Mouse (Mus musculus) kidney, embryonic 16.5 days (tissue): ENCODE results near the gene Tgm1. TPM values are rescaled to one million over a fixed set of nuclear protein-coding genes. Genes with fewer than 3 reads are reported as not detected.

Experiments
- ATAC-seq: fragments of 200-750 bp; cut with Nextera tagmentation; 2 replicates; pipeline ENCODE4 v1.8.0; 2017; ENCODE audit warnings: moderate TSS enrichment; ENCODE audit not compliant: low FRiP score, low TSS enrichment
- H3K27ac ChIP-seq: fragments of 300-500 bp; sonication (generic); 2 replicates; pipeline ENCODE4 v1.5.1; 2014; ENCODE audit warnings: low read length
- H3K27me3 ChIP-seq: fragments of 300-500 bp; sonication (generic); 2 replicates; pipeline ENCODE4 v1.6.1; 2014; ENCODE audit warnings: low read length, control low read depth, mixed read lengths; ENCODE audit not compliant: insufficient read depth
- H3K36me3 ChIP-seq: fragments of 300-500 bp; sonication (generic); 2 replicates; pipeline ENCODE4 v1.6.1; 2014; ENCODE audit warnings: low read length, control low read depth, mixed read lengths; ENCODE audit not compliant: insufficient read depth
- H3K4me1 ChIP-seq: fragments of 300-500 bp; sonication (generic); 2 replicates; pipeline ENCODE4 v1.6.1; 2014; ENCODE audit warnings: low read length, control low read depth, mixed read lengths; ENCODE audit not compliant: insufficient read depth
- H3K4me2 ChIP-seq: fragments of 300-500 bp; sonication (generic); replicated peaks from 2 replicates; pipeline ENCODE4 v1.6.1; 2014; ENCODE audit warnings: low read depth, low read length
- H3K4me3 ChIP-seq: fragments of 300-500 bp; sonication (generic); 2 replicates; pipeline ENCODE4 v1.5.1; 2014; ENCODE audit warnings: mild to moderate bottlenecking, low read length
- H3K9ac ChIP-seq: fragments of 300-500 bp; sonication (generic); replicated peaks from 2 replicates; pipeline ENCODE4 v1.6.1; 2014; ENCODE audit warnings: low read length
- H3K9me3 ChIP-seq: fragments of 300-500 bp; sonication (generic); 2 replicates; pipeline ENCODE4 v1.6.1; 2016; ENCODE audit warnings: low read length, control low read depth
- WGBS: fragments of 180-500 bp; shearing (Covaris S2); extraction: QIAGEN DNeasy Blood & Tissue Kit; methylation state at CpG from one replicate; pipeline ENCODE4 v1.1.7; 2014; 5-methylcytosine and 5-hydroxymethylcytosine counted together
- polyA plus RNA-seq: library from polyadenylated mRNA; unstranded; fragments of >200 nt; fragmentation: Nextera tagmentation; extraction: Ambion mirVana; gene quantifications from 2 replicates; pipeline ENCODE4 v1.2.1, GENCODE M21; 2015

Gene Tgm1
- polyA plus RNA-seq, 1 experiment from 2014 or later = 2.9 TPM

DNA sequence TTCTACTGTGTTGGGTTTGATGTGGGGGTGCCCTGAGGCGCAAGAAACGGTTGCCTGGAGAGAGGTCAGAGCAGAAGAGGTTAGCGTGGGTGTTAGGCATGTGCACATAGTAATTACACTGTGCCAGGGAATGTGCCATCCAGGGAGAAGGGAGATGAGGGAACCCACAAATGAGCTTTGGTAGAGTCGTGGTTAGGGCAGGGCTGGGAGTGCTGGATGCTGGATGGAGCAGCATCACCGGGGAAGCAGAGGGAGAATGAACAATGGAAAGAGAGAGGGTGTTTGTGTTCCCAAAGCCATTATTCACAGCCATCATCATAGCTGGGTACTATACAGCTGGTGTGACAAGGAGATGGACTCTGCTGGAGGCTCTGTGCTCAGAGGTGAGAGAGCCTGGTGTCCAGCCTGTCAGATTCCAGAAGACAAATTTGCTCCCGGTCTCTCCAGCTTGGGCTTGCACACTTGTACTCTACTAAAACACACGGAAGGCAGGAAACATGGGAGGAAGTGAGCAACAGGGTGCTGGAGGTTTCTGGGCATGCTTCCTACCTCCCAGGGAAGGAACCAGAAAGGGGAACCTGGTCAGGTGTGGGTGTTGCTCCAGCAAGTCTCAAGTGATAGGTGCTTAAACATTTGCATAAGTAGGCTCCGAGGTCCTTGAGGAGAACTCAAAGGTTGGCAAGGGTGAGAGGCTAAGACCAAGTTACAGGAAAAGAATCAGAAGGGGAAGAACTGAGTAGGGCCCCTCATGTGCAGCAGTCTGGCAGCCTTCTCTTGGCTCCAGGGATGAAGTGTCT, 14.4 kb upstream of the Tgm1 start:
- no peaks in the 10 kb centered on the region for H3K36me3 ChIP-seq
- WGBS = 67% methylated on average over 8 of the region's 8 CpGs
- H3K4me1 ChIP-seq = no peaks in the 10 kb centered on the region
- H3K9me3 ChIP-seq = no peaks in the 10 kb centered on the region
- no peak overlapping the region for H3K4me2 ChIP-seq
- no peak for ATAC-seq
- H3K4me3 ChIP-seq = no peak overlapping the region
- no peak overlapping the region for H3K27ac ChIP-seq
- no peaks in the 10 kb centered on the region for H3K27me3 ChIP-seq
- H3K9ac ChIP-seq = no peak overlapping the region

DNA sequence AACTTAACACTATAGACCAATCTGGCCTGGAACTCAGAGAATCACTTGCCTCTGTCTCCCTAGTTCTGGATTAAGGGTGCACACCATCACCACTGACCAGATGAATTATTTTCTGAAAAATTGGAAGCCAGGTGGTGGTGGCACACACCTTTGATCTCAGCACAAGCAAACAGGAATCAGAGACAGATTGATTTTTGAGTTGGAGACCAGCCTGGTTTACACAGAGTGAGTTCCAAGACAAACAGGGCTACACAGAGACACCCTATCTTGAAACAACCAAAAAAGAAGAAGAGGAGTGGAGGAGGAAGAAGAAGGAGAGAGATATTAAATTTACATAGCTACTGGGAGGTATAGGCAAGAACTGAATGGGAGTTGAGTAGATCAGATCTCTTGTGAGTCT, 12.5 kb upstream of the Tgm1 start:
- ATAC-seq = no peak
- Histone ChIP-seq H3K36me3 (no peaks in the 10 kb centered on the region), H3K4me2 (no peak overlapping the region), H3K27me3 (no peaks in the 10 kb centered on the region), H3K4me3 (no peak overlapping the region), H3K27ac (no peak overlapping the region), H3K9me3 (no peaks in the 10 kb centered on the region), H3K4me1 (peaks cover 5% of the 10 kb centered on the region), H3K9ac (no peak overlapping the region)

DNA sequence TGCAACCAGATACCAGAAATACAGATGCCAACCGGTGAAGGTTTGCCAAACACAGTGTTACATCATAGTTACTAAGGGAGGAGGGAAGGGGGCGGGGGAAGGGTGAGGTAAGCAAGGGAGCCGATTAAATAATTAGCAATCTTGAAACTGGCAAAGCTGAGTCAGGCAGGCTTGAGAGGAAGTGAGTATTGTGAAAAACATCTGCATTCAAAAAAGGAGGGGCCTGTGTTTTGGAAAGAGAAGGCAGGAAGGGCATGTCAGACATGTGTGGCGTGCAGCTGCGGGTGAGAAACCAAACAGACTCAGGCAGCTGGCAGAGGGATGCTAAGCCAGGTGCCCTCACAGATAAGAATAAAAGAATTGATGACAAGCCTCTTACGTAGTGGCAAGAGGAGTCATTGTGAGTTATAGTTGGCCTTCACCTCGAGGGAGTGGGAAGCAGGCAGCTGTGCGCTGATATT, 10.7 kb upstream of the Tgm1 start:
- no peak for ATAC-seq
- H3K27me3 ChIP-seq = no peaks in the 10 kb centered on the region
- no peak overlapping the region for H3K4me3 ChIP-seq
- 0 out of 2 replicates have a peak, but pooled peaks cover 7% of the 10 kb centered on the region for H3K36me3 ChIP-seq
- no peak overlapping the region for H3K27ac ChIP-seq
- H3K4me1 ChIP-seq = peaks cover 10% of the 10 kb centered on the region
- no peaks in the 10 kb centered on the region for H3K9me3 ChIP-seq
- H3K9ac ChIP-seq = 0 out of 2 replicates have a peak overlapping the region, but pooled peaks have one; percentile 16
- no peak overlapping the region for H3K4me2 ChIP-seq
- WGBS = 54% methylated on average over 8 of the region's 8 CpGs

DNA sequence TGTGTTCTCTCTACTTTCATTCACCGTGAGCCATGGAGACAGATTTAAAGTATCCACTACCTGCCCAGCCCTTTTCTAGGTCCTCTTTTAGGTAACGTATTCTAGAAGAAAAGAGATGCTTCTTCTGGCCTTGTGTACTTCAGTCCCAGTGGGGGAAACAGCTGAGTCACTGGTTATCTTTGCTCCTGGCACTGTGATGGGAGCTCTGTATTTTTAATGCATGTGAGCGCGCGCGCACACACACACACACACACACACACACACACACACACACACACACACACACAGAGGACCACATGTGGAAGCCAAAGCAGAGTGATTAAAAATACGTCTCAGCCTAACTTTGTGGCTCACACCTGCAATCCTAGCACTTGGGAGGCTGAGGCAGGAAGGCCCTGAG, 9.7 kb upstream of the Tgm1 start:
- no peak overlapping the region for H3K4me3 ChIP-seq
- H3K9ac ChIP-seq = no peak overlapping the region
- 92% methylated on average over 7 of the region's 7 CpGs for WGBS
- no peak overlapping the region for H3K4me2 ChIP-seq
- H3K27ac ChIP-seq = no peak overlapping the region
- no peak for ATAC-seq
- H3K27me3 ChIP-seq = no peaks in the 10 kb centered on the region
- H3K36me3 ChIP-seq = peaks cover 13% of the 10 kb centered on the region; the same call in 1 of the 2 replicates
- H3K9me3 ChIP-seq = no peaks in the 10 kb centered on the region
- peaks cover 10% of the 10 kb centered on the region for H3K4me1 ChIP-seq

DNA sequence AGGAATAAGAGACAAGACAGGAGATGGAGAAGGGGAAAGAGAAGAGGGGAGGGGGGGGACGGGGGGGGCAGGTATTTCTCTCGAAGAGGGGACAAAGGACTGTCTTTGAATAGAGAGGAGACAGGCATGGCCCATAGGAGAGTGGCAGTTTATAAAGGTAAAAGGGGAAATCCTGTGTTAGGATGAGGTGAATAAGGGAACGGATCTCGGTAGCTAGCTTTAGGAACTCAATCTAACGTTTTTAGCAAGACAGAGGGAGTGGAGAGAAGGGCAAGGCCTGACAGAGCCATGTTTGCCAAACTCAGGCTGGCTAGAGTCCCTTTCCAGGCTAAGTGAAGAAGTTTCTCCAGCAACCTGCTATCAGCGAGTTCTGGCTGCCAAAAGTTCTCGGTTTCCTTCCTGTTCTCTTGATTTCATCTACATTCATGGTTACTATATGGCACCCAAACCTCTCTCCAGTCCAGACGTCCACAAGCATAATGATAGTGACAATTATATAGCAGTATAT, 8.8 kb upstream of the Tgm1 start:
- Histone ChIP-seq H3K27ac (no peak overlapping the region), H3K36me3 (peaks cover 17% of the 10 kb centered on the region; the same call in 1 of the 2 replicates), H3K4me1 (peaks cover 10% of the 10 kb centered on the region), H3K9me3 (no peaks in the 10 kb centered on the region), H3K4me2 (peak overlapping the region; percentile 58), H3K4me3 (peak overlapping the region; percentile 82), H3K27me3 (no peaks in the 10 kb centered on the region), H3K9ac (peak overlapping the region; percentile 84; the same call in 1 of the 2 replicates)
- WGBS = 48% methylated on average over 8 of the region's 8 CpGs
- no peak for ATAC-seq

DNA sequence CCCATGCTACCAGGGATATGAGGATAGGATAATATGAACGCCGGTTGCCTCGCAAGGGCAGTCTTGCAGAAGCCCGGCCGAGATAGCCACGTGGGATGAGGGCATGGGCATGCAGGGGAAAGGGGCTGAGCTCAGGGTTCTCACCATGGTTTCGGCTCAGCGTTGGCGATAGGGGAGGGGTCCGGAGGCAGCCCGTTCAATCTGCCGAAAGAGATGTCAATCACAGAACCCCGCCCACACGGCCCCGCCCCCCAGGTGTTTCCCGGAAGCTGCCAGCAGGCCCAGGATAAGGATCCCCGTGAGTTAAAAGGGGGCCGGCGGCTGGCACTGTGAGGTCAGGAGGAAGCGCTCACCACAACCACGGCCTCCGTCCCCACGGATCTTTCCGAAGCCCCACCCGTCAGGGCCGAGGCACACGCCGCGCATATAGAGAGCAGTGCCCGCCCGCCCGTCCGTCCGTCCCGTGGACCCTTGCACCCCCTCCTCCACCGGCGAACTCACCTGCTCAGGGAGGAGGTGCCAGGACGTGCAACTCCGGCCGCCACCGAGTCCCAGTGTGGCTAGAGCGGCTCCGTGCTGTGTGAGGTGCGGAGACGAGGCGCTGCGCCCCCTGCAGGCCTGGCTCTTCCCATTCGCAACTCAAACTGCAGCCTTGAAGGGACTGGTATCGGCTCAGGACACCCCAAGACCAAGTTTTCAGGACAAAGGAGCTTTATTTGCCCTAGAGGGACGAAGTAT, 8.1 kb upstream of the Tgm1 start, which contains the start of gene Rabggta:
Rabggta (minus strand) TSS at position 564 of the 738 bp plus-strand sequence.
- ATAC-seq = peak; percentile 97
- Histone ChIP-seq H3K9me3 (no peaks in the 10 kb centered on the region), H3K27me3 (no peaks in the 10 kb centered on the region), H3K36me3 (peaks cover 17% of the 10 kb centered on the region; the same call in 1 of the 2 replicates), H3K27ac (peak within 1 kb of the TSS; percentile 92), H3K4me1 (peaks cover 10% of the 10 kb centered on the region), H3K4me3 (peak within 1 kb of the TSS; percentile 82), H3K4me2 (peak within 1 kb of the TSS; percentile 58), H3K9ac (peak within 1 kb of the TSS; percentile 84)
- WGBS = under 1% methylated on average over 50 of the region's 50 CpGs

DNA sequence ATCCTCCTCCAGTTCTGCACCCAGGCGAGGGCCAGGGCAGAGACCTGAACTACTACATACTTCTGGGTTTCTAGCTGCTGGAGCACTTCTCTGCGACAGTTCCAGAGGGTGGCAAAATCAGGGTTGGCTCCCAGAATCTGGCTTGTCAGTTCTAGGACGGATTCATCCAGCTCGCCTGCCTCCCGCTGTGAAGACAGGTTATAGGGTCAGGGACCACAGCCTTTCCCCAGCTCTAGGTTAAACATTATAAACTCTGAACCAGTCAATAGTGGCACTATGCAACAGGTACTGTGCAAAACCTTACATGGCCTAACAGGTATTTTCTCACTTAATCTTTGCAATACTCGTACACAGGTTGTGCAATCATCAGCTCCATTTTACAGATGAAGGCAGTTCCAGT, 7.3 kb upstream of the Tgm1 start:
- H3K4me2 ChIP-seq = peak overlapping the region; percentile 58
- no peaks in the 10 kb centered on the region for H3K27me3 ChIP-seq
- H3K36me3 ChIP-seq = peaks cover 17% of the 10 kb centered on the region; the same call in 1 of the 2 replicates
- peaks cover 10% of the 10 kb centered on the region for H3K4me1 ChIP-seq
- peak; percentile 24; the same call in 1 of the 2 replicates for ATAC-seq
- peak overlapping the region; percentile 84; the same call in 1 of the 2 replicates for H3K9ac ChIP-seq
- H3K27ac ChIP-seq = peak overlapping the region; percentile 92
- H3K4me3 ChIP-seq = peak overlapping the region; percentile 82
- WGBS = 76% methylated on average over 6 of the region's 6 CpGs
- no peaks in the 10 kb centered on the region for H3K9me3 ChIP-seq

DNA sequence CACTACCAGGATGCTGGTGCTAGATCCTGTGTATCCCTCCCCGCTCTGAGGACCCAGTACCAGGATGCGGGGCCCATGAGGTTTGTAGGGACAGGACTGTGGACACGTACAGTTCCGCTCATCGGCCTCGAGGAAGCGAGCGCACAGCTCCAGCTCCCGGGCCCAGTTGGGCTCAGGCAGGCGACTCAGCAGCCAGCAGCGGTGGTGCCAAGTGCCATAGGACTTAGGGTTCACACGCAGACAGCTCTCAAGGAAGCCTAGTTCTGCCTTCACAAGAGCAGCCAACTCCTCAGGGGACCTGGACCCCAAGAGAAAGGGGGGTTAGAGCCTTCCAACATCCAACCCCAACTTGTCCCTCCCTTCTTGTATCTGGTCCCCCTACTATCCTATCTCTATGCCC, 6.9 kb upstream of the Tgm1 start:
- H3K27me3 ChIP-seq = no peaks in the 10 kb centered on the region
- H3K4me3 ChIP-seq = no peak overlapping the region
- H3K9me3 ChIP-seq = no peaks in the 10 kb centered on the region
- H3K36me3 ChIP-seq = peaks cover 17% of the 10 kb centered on the region; the same call in 1 of the 2 replicates
- peak overlapping the region; percentile 58; the same call in 1 of the 2 replicates for H3K4me2 ChIP-seq
- H3K27ac ChIP-seq = peak overlapping the region; percentile 39; the same call in 1 of the 2 replicates
- H3K9ac ChIP-seq = peak overlapping the region; percentile 84; the same call in 1 of the 2 replicates
- peaks cover 10% of the 10 kb centered on the region for H3K4me1 ChIP-seq
- 92% methylated on average over 12 of the region's 12 CpGs for WGBS
- ATAC-seq = no peak

DNA sequence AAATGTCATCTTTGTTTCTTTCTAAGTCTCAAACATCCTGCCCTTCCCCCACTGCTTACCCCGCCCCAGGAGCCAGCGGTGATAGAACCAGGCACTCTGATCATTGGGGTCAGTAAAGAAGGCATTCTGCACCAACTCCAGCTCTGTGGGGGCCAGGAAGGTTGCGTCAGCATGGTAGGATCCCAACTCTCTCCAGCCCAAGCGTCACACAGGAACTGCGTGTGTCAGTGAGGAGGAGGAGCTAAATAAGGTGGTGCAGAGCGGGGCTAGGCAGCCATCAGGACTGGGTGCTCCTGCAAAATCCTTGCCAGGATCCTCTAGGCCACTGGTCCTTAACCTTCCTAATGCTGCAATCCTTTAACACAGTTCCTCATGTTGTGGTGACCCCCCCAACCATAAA, 6.0 kb upstream of the Tgm1 start:
- H3K9ac ChIP-seq = no peak overlapping the region
- H3K9me3 ChIP-seq = no peaks in the 10 kb centered on the region
- no peak overlapping the region for H3K4me3 ChIP-seq
- no peak for ATAC-seq
- 92% methylated on average over 6 of the region's 6 CpGs for WGBS
- no peak overlapping the region for H3K27ac ChIP-seq
- no peak overlapping the region for H3K4me2 ChIP-seq
- H3K4me1 ChIP-seq = peaks cover 10% of the 10 kb centered on the region
- no peaks in the 10 kb centered on the region for H3K27me3 ChIP-seq
- H3K36me3 ChIP-seq = peaks cover 17% of the 10 kb centered on the region; the same call in 1 of the 2 replicates
